In genomic region chr9:22718174-22718823, GRCm38 (mm10) we compare ENCODE assay signal across 25 mouse cellular contexts.
A peak's percentile ranks its signal among the peaks of the same experiment; 100 is the strongest.
DNase-seq lines count a peak whose midpoint lies in the region; ATAC-seq and TF ChIP-seq lines count a peak whose summit lies in the region.
"Had no signal": no experiment of that assay in that cellular context is flagged by ENCODE, and none has a peak within 500 bp of the region (broad histone marks: within the 10 kb centered on the region; RNA-seq: fewer than 3 reads in every experiment).

No protein-coding gene starts in this region.

- no peak for TF ChIP-seq POLR2A in MEL (IDR thresholded peaks at IDR 0.05; ENCODE audit: control insufficient read depth in 1 of 2, insufficient read depth in 1 of 2, low read depth in 1 of 2, low read length in 2 of 2, poor library complexity in 1 of 2)

- H3K4me2 ChIP-seq in lung, embryonic 16.5 days (ENCODE audit: low read depth, low read length) = no peak overlapping the region
- H3K4me2 ChIP-seq in intestine, embryonic 14.5 days (ENCODE audit: low read length) = no peak overlapping the region
- H3K4me2 ChIP-seq in stomach, embryonic 15.5 days = no peak overlapping the region
- H3K4me2 ChIP-seq: forebrain, embryonic 13.5 days; hindbrain, embryonic 13.5 days; limb, embryonic 12.5 days; liver, embryonic 12.5 days; midbrain, embryonic 12.5 days; neural tube, embryonic 15.5 days had no signal

- ATAC-seq in lung, embryonic 16.5 days (ENCODE audit: low read depth) = peak; percentile 86
- peak; percentile 53; the same call in 1 of the 2 replicates for ATAC-seq in intestine, embryonic 14.5 days (replicated peaks; ENCODE audit: low FRiP score, low TSS enrichment, low read depth)
- ATAC-seq in stomach, embryonic 15.5 days (ENCODE audit: insufficient read depth, low FRiP score, low read depth) = peak; percentile 50; the same call in 1 of the 2 replicates
- ATAC-seq: forebrain, embryonic 13.5 days; liver, embryonic 12.5 days had no signal

- H3K9me3 ChIP-seq in lung, embryonic 16.5 days (ENCODE audit: control insufficient read depth, low read length) = no peaks in the 10 kb centered on the region
- no peaks in the 10 kb centered on the region for H3K9me3 ChIP-seq in MEL (replicated peaks; ENCODE audit: insufficient read depth, low read length)
- H3K9me3 ChIP-seq in intestine, embryonic 14.5 days (ENCODE audit: control insufficient read depth, low read length) = no peaks in the 10 kb centered on the region
- no peaks in the 10 kb centered on the region for H3K9me3 ChIP-seq in stomach, embryonic 15.5 days
- H3K9me3 ChIP-seq: forebrain, embryonic 13.5 days; hindbrain, embryonic 13.5 days; limb, embryonic 12.5 days; liver, embryonic 12.5 days; midbrain, embryonic 12.5 days; neural tube, embryonic 15.5 days had no signal

- no peak; the same call in none of the 2 replicates for TF ChIP-seq RAD21 in MEL (IDR thresholded peaks at IDR 0.05; ENCODE audit: low read depth, low read length)

- H3K79me2 ChIP-seq in MEL (ENCODE audit: control insufficient read depth, insufficient read depth, low read length, poor library complexity) = no peaks in the 10 kb centered on the region

- H3K4me1 ChIP-seq in lung, embryonic 16.5 days (replicated peaks; ENCODE audit: control insufficient read depth, insufficient read depth, low read length) = peaks cover 13% of the 10 kb centered on the region
- H3K4me1 ChIP-seq in MEL (ENCODE audit: control insufficient read depth in 1 of 2, insufficient read depth in 2 of 2, low read length in 2 of 2) = peaks cover 11 to 18% of the 10 kb centered on the region in 2 experiments
- H3K4me1 ChIP-seq in intestine, embryonic 14.5 days (replicated peaks; ENCODE audit: control insufficient read depth, insufficient read depth, low read length) = no peaks in the 10 kb centered on the region
- no peaks in the 10 kb centered on the region for H3K4me1 ChIP-seq in stomach, embryonic 15.5 days
- H3K4me1 ChIP-seq: forebrain, embryonic 13.5 days; hindbrain, embryonic 13.5 days; midbrain, embryonic 12.5 days; neural tube, embryonic 15.5 days had no signal

- WGBS in lung, embryonic 16.5 days = 15% methylated on average over 8 of the region's 8 CpGs
- 41% methylated on average over 8 of the region's 8 CpGs for WGBS in intestine, embryonic 14.5 days
- WGBS in stomach, embryonic 15.5 days = 46% methylated on average over 8 of the region's 8 CpGs

- DNase-seq in lung, postnatal 4 days = no peak
- peak; percentile 93 for DNase-seq in MEL (ENCODE audit: low read depth, low spot score)
- DNase-seq in intestine, embryonic 14.5 days (ENCODE audit: low spot score) = no peak
- no peak for DNase-seq in cerebellum, postnatal 10 days
- no peak for DNase-seq in adrenal gland, adult 2 months
- DNase-seq: adrenal gland, postnatal 36 days; B cell, adult 2 months; cerebellum, adult 11 months; cerebellum, postnatal 14 days; gastrocnemius, postnatal 36 days; heart, postnatal 36 days; kidney, adult 9 months; kidney, postnatal 25 days; layer of hippocampus, postnatal 36 days; thymus, adult 18-20 months; thymus, postnatal 4 days had no signal

- H3K9ac ChIP-seq in lung, embryonic 16.5 days (ENCODE audit: low read length) = no peak overlapping the region
- no peak overlapping the region for H3K9ac ChIP-seq in MEL (ENCODE audit: control insufficient read depth, low read depth, low read length, poor library complexity, severe bottlenecking)
- H3K9ac ChIP-seq in intestine, embryonic 14.5 days (ENCODE audit: low read length) = no peak overlapping the region
- H3K9ac ChIP-seq in stomach, embryonic 15.5 days = no peak overlapping the region
- H3K9ac ChIP-seq: forebrain, embryonic 13.5 days; hindbrain, embryonic 13.5 days; limb, embryonic 12.5 days; liver, embryonic 12.5 days; midbrain, embryonic 12.5 days; neural tube, embryonic 15.5 days had no signal

- peak; percentile 38 to 43; a peak in 3 of 4 replicates for TF ChIP-seq EP300 in MEL (IDR thresholded peaks at IDR 0.05; ENCODE audit: low read depth in 1 of 2, low read length in 2 of 2)

- H3K27ac ChIP-seq in lung, embryonic 16.5 days (ENCODE audit: low read length) = peak overlapping the region; percentile 57
- peak overlapping the region; percentile 23 for H3K27ac ChIP-seq in MEL (ENCODE audit: control insufficient read depth, low read depth, low read length)
- H3K27ac ChIP-seq in intestine, embryonic 14.5 days (ENCODE audit: low read depth) = no peak overlapping the region
- no peak overlapping the region for H3K27ac ChIP-seq in stomach, embryonic 15.5 days
- H3K27ac ChIP-seq: forebrain, embryonic 13.5 days; hindbrain, embryonic 13.5 days; limb, embryonic 12.5 days; liver, embryonic 12.5 days; macrophage; midbrain, embryonic 12.5 days; neural tube, embryonic 15.5 days had no signal

- H3K27me3 ChIP-seq in lung, embryonic 16.5 days (ENCODE audit: control insufficient read depth, insufficient read depth, low read depth, low read length) = no peaks in the 10 kb centered on the region
- H3K27me3 ChIP-seq in MEL (ENCODE audit: control insufficient read depth in 1 of 2, insufficient read depth in 2 of 2, low read length in 2 of 2) = no peaks in the 10 kb centered on the region
- H3K27me3 ChIP-seq in intestine, embryonic 14.5 days (replicated peaks; ENCODE audit: control insufficient read depth, insufficient read depth, low read length) = no peaks in the 10 kb centered on the region
- H3K27me3 ChIP-seq in stomach, embryonic 15.5 days (replicated peaks) = no peaks in the 10 kb centered on the region
- H3K27me3 ChIP-seq: forebrain, embryonic 13.5 days; hindbrain, embryonic 13.5 days; limb, embryonic 12.5 days; liver, embryonic 12.5 days; midbrain, embryonic 12.5 days; neural tube, embryonic 15.5 days had no signal

- no peaks in the 10 kb centered on the region for H3K36me3 ChIP-seq in lung, embryonic 16.5 days (ENCODE audit: control insufficient read depth, insufficient read depth, low read length)
- peaks cover 0 to 14% of the 10 kb centered on the region in 2 experiments; a peak in 2 of 4 replicates for H3K36me3 ChIP-seq in MEL (ENCODE audit: control insufficient read depth in 1 of 2, insufficient read depth in 2 of 2, low read length in 2 of 2)
- no peaks in the 10 kb centered on the region for H3K36me3 ChIP-seq in intestine, embryonic 14.5 days (ENCODE audit: control insufficient read depth, insufficient read depth, low read length)
- no peaks in the 10 kb centered on the region for H3K36me3 ChIP-seq in stomach, embryonic 15.5 days
- H3K36me3 ChIP-seq: hindbrain, embryonic 13.5 days; limb, embryonic 12.5 days; liver, embryonic 12.5 days; midbrain, embryonic 12.5 days; neural tube, embryonic 15.5 days had no signal

- H3K4me3 ChIP-seq in lung, embryonic 16.5 days (ENCODE audit: low read length) = no peak overlapping the region
- peak overlapping the region in 1 of 2 experiments; percentile 4; a peak in 2 of 4 replicates for H3K4me3 ChIP-seq in MEL (ENCODE audit: control insufficient read depth in 1 of 2, insufficient read depth in 1 of 2, low read depth in 2 of 2, low read length in 2 of 2)
- no peak overlapping the region for H3K4me3 ChIP-seq in intestine, embryonic 14.5 days (ENCODE audit: low read depth, low read length)
- H3K4me3 ChIP-seq in stomach, embryonic 15.5 days (replicated peaks) = no peak overlapping the region
- H3K4me3 ChIP-seq: forebrain, embryonic 13.5 days; hindbrain, embryonic 13.5 days; limb, embryonic 12.5 days; liver, embryonic 12.5 days; midbrain, embryonic 12.5 days; neural tube, embryonic 15.5 days had no signal

- no peak for TF ChIP-seq CTCF in MEL (IDR thresholded peaks at IDR 0.05 in 2 of 3, conservative IDR thresholded peaks at IDR 0.05 in 1 of 3; ENCODE audit: control insufficient read depth in 1 of 3, insufficient read depth in 1 of 3, low read depth in 2 of 3, low read length in 3 of 3, poor library complexity in 1 of 3, severe bottlenecking in 1 of 3)

TF ChIP-seq in MEL, 35 proteins besides CTCF, POLR2A, EP300 and RAD21 (continues in another document):
- TF ChIP-seq UBTF (IDR thresholded peaks at IDR 0.05; ENCODE audit: borderline replicate concordance, insufficient read depth, low read depth, low read length) = no peak
- TF ChIP-seq MXI1 (IDR thresholded peaks at IDR 0.05; ENCODE audit: low read depth, low read length) = peak; percentile 45; the same call in 1 of the 2 replicates
- no peak for TF ChIP-seq TAL1 (IDR thresholded peaks at IDR 0.05; ENCODE audit: low read length)
- no peak for TF ChIP-seq KAT2A (conservative IDR thresholded peaks at IDR 0.05; ENCODE audit: low read depth, low read length)
- 0 out of 2 replicates have a peak, but pooled peaks have one; percentile 43 for TF ChIP-seq MAX (IDR thresholded peaks at IDR 0.05; ENCODE audit: low read length)
- 0 out of 2 replicates have a peak, but pooled peaks have one; percentile 43 for TF ChIP-seq TBP (IDR thresholded peaks at IDR 0.05; ENCODE audit: low read depth, low read length)
- TF ChIP-seq SMC3 (IDR thresholded peaks at IDR 0.05; ENCODE audit: low read depth, low read length) = peak; percentile 23; the same call in 1 of the 2 replicates
- TF ChIP-seq ZNF384 (IDR thresholded peaks at IDR 0.05; ENCODE audit: low read depth, low read length) = no peak
- 0 out of 2 replicates have a peak, but pooled peaks have one; percentile 18 for TF ChIP-seq TCF12 (IDR thresholded peaks at IDR 0.05; ENCODE audit: low read depth, low read length)
- no peak for TF ChIP-seq JUND (IDR thresholded peaks at IDR 0.05; ENCODE audit: low read depth, low read length)
- no peak for TF ChIP-seq E2F4 (IDR thresholded peaks at IDR 0.05; ENCODE audit: borderline replicate concordance, low read depth, low read length)
- no peak for TF ChIP-seq MYC (IDR thresholded peaks at IDR 0.05; ENCODE audit: low read depth, low read length)
- no peak; the same call in 1 of the 2 replicates for TF ChIP-seq SIN3A (IDR thresholded peaks at IDR 0.05; ENCODE audit: low read length)
- TF ChIP-seq ELF1 (IDR thresholded peaks at IDR 0.05; ENCODE audit: low read depth, low read length) = no peak
- TF ChIP-seq HCFC1 (IDR thresholded peaks at IDR 0.05; ENCODE audit: low read depth, low read length) = no peak; the same call in 1 of the 2 replicates
- no peak for TF ChIP-seq BHLHE40 (IDR thresholded peaks at IDR 0.05; ENCODE audit: borderline replicate concordance, low read depth, low read length)
- TF ChIP-seq GABPA (IDR thresholded peaks at IDR 0.05; ENCODE audit: low read depth, low read length) = no peak
- no peak for TF ChIP-seq CHD2 (IDR thresholded peaks at IDR 0.05; ENCODE audit: low read length)
- TF ChIP-seq ETS1 (IDR thresholded peaks at IDR 0.05; ENCODE audit: low read depth, low read length) = 0 out of 2 replicates have a peak, but pooled peaks have one; percentile 39
- no peak for TF ChIP-seq MEF2A (IDR thresholded peaks at IDR 0.05; ENCODE audit: extremely low read depth, insufficient replicate concordance, low read depth, low read length, poor library complexity, severe bottlenecking)
- TF ChIP-seq USF1 (IDR thresholded peaks at IDR 0.05; ENCODE audit: low read depth, low read length) = no peak
- no peak for TF ChIP-seq NELFE (IDR thresholded peaks at IDR 0.05; ENCODE audit: low read depth, low read length)
- TF ChIP-seq GATA1 (IDR thresholded peaks at IDR 0.05; ENCODE audit: low read depth, low read length) = peak; percentile 86

Comparison
In these comparisons a context has a peak if more than half of its experiments do, and no peak if none do; other contexts are left out.
1. H3K27ac ChIP-seq: peak in lung, embryonic 16.5 days (single experiment) and MEL (single experiment); none in intestine, embryonic 14.5 days (single experiment) and stomach, embryonic 15.5 days (single experiment).
2. Peak in every context shown above with its lines, with median percentiles within 50 percentile points of each other: ATAC-seq.